Mouse (Mus musculus): ENCODE data around the gene Zc3h14. TPM values are rescaled to one million over a fixed set of nuclear protein-coding genes. Genes with fewer than 3 reads are reported as not detected.

The Zc3h14 gene
- polyA plus RNA-seq (2012; rRNA removed): 119 and 123 TPM in 2 replicates

GRCm38 (mm10) chr12:98746746-98747379 lies at the start of gene Zc3h14:
Zc3h14 (plus strand) TSS chr12:98746964.

GRCm38 (mm10) chr12:98736951-98737800 lies 9.6 kb upstream of the Zc3h14 start, which contains the start of gene Ptpn21:
Ptpn21 (minus strand) TSS chr12:98737405.

Other genes with a start within 250 kb of the Zc3h14 start
- 15.3 and 16.2 TPM in 2 replicates for gene Kcnk10, start 168.7 kb upstream of the Zc3h14 start, polyA plus RNA-seq (2012; rRNA removed)
- gene Spata7, start 118.8 kb upstream of the Zc3h14 start, polyA plus RNA-seq (2012; rRNA removed): 19.2 and 20.3 TPM in 2 replicates
- 5.0 and 5.2 TPM in 2 replicates for gene Ptpn21, start 9.6 kb upstream of the Zc3h14 start, polyA plus RNA-seq (2012; rRNA removed)
- 72.3 and 74.3 TPM in 2 replicates for gene Eml5, start 154.5 kb downstream of the Zc3h14 start, polyA plus RNA-seq (2012; rRNA removed)
- gene Ttc8, start 173.6 kb downstream of the Zc3h14 start, polyA plus RNA-seq (2012; rRNA removed): 42.5 and 43.7 TPM in 2 replicates